Mouse (Mus musculus) lung, embryonic 15.5 days (tissue): Measurements from ENCODE around the gene Capn9. TPM values are rescaled to one million over a fixed set of nuclear protein-coding genes. Genes with fewer than 3 reads are reported as not detected.

Experiments used
- polyA plus RNA-seq: library from polyadenylated mRNA; unstranded; fragments of >200 nt; fragmentation: Nextera tagmentation; extraction: Ambion mirVana; gene quantifications from 2 replicates; pipeline ENCODE4 v1.2.1, GENCODE M21; 2015

The Capn9 gene
- polyA plus RNA-seq, 1 experiment from 2014 or later: 0.29 TPM

Other genes with a start within 250 kb of the Capn9 start
- 2.4 TPM in 2 replicates for gene Pgbd5, start 136.5 kb upstream of the Capn9 start, polyA plus RNA-seq
- gene Cog2, start 55.3 kb upstream of the Capn9 start, polyA plus RNA-seq: 36.6 and 37.2 TPM in 2 replicates
- gene Agt, start 6.4 kb upstream of the Capn9 start, polyA plus RNA-seq: 6.9 and 7.9 TPM in 2 replicates
- 29.9 and 30.1 TPM in 2 replicates for gene 2310022B05Rik, start 87.3 kb downstream of the Capn9 start, polyA plus RNA-seq
- gene Ttc13, start 145.9 kb downstream of the Capn9 start, polyA plus RNA-seq: 47.0 and 49.7 TPM in 2 replicates
- 21.8 and 23.8 TPM in 2 replicates for gene Arv1, start 146.0 kb downstream of the Capn9 start, polyA plus RNA-seq
- 11.3 and 14.4 TPM in 2 replicates for gene Fam89a, start 175.7 kb downstream of the Capn9 start, polyA plus RNA-seq
- 0.66 and 0.67 TPM in 2 replicates for gene Trim67, start 217.0 kb downstream of the Capn9 start, polyA plus RNA-seq